Mouse (Mus musculus): ENCODE measurements around the gene Rint1. TPM values are rescaled to one million over a fixed set of nuclear protein-coding genes. Genes with fewer than 3 reads are reported as not detected.

The Rint1 gene
- polyA plus RNA-seq, 1 experiment: 1.2 TPM

- Histone ChIP-seq H3K36me3 (ENCODE audit: control insufficient read depth) (peaks cover 41% of the 10 kb centered on the region), H3K27me3 (ENCODE audit: control insufficient read depth) (no peaks in the 10 kb centered on the region), H3K4me1 (ENCODE audit: control insufficient read depth) (peaks cover 15% of the 10 kb centered on the region), H3K9me3 (ENCODE audit: control insufficient read depth, low read length) (no peaks in the 10 kb centered on the region), H3K4me3 (replicated peaks) (no peak overlapping the region)
- TF ChIP-seq TAL1 (IDR thresholded peaks at IDR 0.05; ENCODE audit: low read length): no peak
- TF ChIP-seq GATA1 (IDR thresholded peaks at IDR 0.05; ENCODE audit: low read length): no peak
Measured at GRCm38 (mm10) chr5:23774186-23774585, 13.3 kb upstream of the Rint1 start.

DNA sequence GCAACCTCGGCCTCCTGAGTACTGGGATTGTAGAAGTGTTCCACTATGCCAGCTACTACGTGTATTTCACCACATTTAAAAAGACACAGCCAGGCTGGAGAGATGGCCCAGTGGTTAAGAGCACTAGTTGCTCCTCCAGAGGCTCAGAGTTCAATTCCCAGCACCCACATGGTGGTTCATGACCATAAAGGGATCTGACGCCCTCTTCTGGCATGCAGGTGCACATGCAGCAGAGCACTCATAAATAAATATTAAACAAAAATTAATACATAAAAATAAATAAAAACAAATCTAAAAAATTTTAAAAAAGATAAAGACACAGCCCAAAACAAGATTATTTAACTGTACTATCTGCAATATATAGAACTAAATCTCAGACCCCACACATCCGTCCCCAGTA is 7.0 kb upstream of the Rint1 start:
- Histone ChIP-seq H3K36me3 (ENCODE audit: control insufficient read depth) (peaks cover 16% of the 10 kb centered on the region), H3K4me3 (replicated peaks) (no peak overlapping the region), H3K9me3 (ENCODE audit: control insufficient read depth, low read length) (peaks cover 3% of the 10 kb centered on the region; the same call in 1 of the 2 replicates), H3K4me1 (ENCODE audit: control insufficient read depth) (peaks cover 33% of the 10 kb centered on the region), H3K27me3 (ENCODE audit: control insufficient read depth) (no peaks in the 10 kb centered on the region)
- TF ChIP-seq TAL1 (IDR thresholded peaks at IDR 0.05; ENCODE audit: low read length) (no peak), GATA1 (IDR thresholded peaks at IDR 0.05; ENCODE audit: low read length) (no peak)

DNA sequence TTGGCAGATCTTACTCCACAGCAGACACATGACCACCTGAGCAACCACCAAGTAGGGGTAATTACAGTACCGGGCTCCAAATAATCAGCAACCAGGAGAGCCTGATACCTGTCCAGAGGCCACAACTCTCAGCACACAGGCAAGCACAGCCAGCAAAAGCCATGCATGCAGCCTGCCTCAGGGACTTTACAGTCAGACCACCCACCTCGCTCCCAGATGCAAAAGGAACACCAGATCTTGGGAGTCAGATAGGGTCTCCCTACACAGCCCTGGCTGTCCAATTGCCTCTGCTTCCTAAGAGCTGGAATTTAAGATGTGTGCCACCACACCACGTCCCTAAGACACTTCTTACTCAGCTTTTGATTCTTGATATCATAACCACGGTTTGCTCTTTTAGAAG is 6.3 kb upstream of the Rint1 start:
- Histone ChIP-seq H3K36me3 (ENCODE audit: control insufficient read depth) (peaks cover 11% of the 10 kb centered on the region), H3K4me3 (replicated peaks) (no peak overlapping the region), H3K9me3 (ENCODE audit: control insufficient read depth, low read length) (peaks cover 3% of the 10 kb centered on the region; the same call in 1 of the 2 replicates), H3K27me3 (ENCODE audit: control insufficient read depth) (no peaks in the 10 kb centered on the region), H3K4me1 (ENCODE audit: control insufficient read depth) (peaks cover 33% of the 10 kb centered on the region)
- TF ChIP-seq GATA1 (IDR thresholded peaks at IDR 0.05; ENCODE audit: low read length) (no peak), TAL1 (IDR thresholded peaks at IDR 0.05; ENCODE audit: low read length) (no peak)

DNA sequence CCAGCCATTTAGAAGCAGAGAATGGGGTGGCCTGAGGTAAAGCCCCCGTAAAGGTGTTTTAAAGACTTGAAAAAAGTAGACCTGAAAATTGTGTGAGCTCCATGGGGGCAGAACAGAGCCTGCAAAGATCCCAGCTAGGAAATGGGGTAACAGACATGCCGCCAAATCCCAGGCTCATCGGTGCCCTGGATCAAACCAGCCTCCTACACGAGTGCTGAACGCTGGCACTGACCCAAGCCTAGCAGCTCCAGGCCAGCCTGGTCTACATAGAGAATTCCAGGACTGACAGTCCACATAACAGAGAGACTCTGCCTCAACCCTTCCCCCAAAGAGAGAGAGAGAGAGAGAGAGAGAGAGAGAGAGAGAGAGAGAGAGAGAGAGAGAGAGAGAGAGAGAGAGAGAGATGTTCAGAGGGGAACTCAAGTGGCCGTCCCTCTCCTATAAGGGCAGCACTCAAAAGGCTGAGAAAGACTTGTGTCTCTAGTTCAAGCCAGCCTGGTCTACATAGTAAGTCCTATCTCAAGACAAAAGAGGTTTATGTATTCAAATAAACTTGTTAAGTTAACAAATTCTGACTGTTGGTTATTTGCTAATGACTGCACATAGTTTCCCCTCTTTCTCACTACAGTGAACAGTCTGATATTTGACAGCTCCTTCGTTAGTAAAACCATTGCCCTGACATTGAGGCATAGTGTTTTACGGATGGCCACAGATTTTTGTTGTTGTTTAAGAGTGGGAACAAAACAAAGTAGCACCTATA is 5.3 kb upstream of the Rint1 start:
- Histone ChIP-seq H3K27me3 (ENCODE audit: control insufficient read depth) (no peaks in the 10 kb centered on the region), H3K4me1 (ENCODE audit: control insufficient read depth) (peaks cover 35% of the 10 kb centered on the region), H3K9me3 (ENCODE audit: control insufficient read depth, low read length) (peaks cover 3% of the 10 kb centered on the region; the same call in 1 of the 2 replicates), H3K36me3 (ENCODE audit: control insufficient read depth) (peaks cover 8% of the 10 kb centered on the region), H3K4me3 (replicated peaks) (peak overlapping the region; percentile 84)
- TF ChIP-seq TAL1 (IDR thresholded peaks at IDR 0.05; ENCODE audit: low read length) (no peak), GATA1 (IDR thresholded peaks at IDR 0.05; ENCODE audit: low read length) (no peak)

GRCm38 (mm10) chr5:23782931-23783877 is 4.3 kb upstream of the Rint1 start, which contains the start of gene Pus7:
Gene Pus7, minus strand, starts transcription at chr5:23783711.
- Histone ChIP-seq H3K4me1 (ENCODE audit: control insufficient read depth) (peaks cover 39% of the 10 kb centered on the region), H3K36me3 (ENCODE audit: control insufficient read depth) (peaks cover under 1% of the 10 kb centered on the region), H3K27me3 (ENCODE audit: control insufficient read depth) (no peaks in the 10 kb centered on the region), H3K9me3 (ENCODE audit: control insufficient read depth, low read length) (peaks cover 3% of the 10 kb centered on the region; the same call in 1 of the 2 replicates), H3K4me3 (replicated peaks) (peak within 1 kb of the TSS; percentile 84)
- TF ChIP-seq GATA1 (IDR thresholded peaks at IDR 0.05; ENCODE audit: low read length): no peak
- no peak for TF ChIP-seq TAL1 (IDR thresholded peaks at IDR 0.05; ENCODE audit: low read length)

- peaks cover 3% of the 10 kb centered on the region; the same call in 1 of the 2 replicates for H3K9me3 ChIP-seq (ENCODE audit: control insufficient read depth, low read length)
- H3K36me3 ChIP-seq (ENCODE audit: control insufficient read depth): peaks cover 38% of the 10 kb centered on the region
- H3K4me3 ChIP-seq (replicated peaks): peak overlapping the region; percentile 73
- H3K27me3 ChIP-seq (ENCODE audit: control insufficient read depth): no peaks in the 10 kb centered on the region
- H3K4me1 ChIP-seq (ENCODE audit: control insufficient read depth): peaks cover 39% of the 10 kb centered on the region
- TF ChIP-seq GATA1 (IDR thresholded peaks at IDR 0.05; ENCODE audit: low read length): no peak
- no peak for TF ChIP-seq TAL1 (IDR thresholded peaks at IDR 0.05; ENCODE audit: low read length)
Measured at GRCm38 (mm10) chr5:23788390-23788830, 899 bp downstream of the Rint1 start.

GRCm38 (mm10) chr5:23789078-23789612 is 1.6 kb downstream of the Rint1 start:
- Histone ChIP-seq H3K4me3 (replicated peaks) (peak overlapping the region; percentile 73), H3K9me3 (ENCODE audit: control insufficient read depth, low read length) (peaks cover 3% of the 10 kb centered on the region; the same call in 1 of the 2 replicates), H3K36me3 (ENCODE audit: control insufficient read depth) (peaks cover 44% of the 10 kb centered on the region), H3K4me1 (ENCODE audit: control insufficient read depth) (peaks cover 33% of the 10 kb centered on the region), H3K27me3 (ENCODE audit: control insufficient read depth) (no peaks in the 10 kb centered on the region)
- no peak for TF ChIP-seq GATA1 (IDR thresholded peaks at IDR 0.05; ENCODE audit: low read length)
- no peak for TF ChIP-seq TAL1 (IDR thresholded peaks at IDR 0.05; ENCODE audit: low read length)

DNA sequence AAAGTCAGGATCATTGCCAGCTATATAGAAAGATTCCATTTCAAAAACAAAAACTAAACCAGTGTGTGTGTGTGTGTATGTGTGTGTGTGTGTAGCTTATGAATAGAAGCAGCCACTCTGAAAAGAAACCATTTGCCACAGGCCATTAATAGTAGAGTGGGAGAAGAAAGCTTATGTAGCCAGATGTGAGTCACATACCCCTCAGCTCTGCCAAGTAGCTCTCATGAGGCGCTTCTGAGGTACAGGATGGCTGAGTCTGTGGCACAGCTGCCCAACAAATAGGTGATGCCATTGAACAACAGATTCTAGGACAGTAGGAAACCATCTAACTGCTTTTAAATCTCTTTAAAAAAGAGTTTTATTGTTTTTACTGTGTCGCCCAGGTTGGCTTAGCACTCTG is 5.2 kb downstream of the Rint1 start:
- no peak for TF ChIP-seq GATA1 (IDR thresholded peaks at IDR 0.05; ENCODE audit: low read length)
- TF ChIP-seq TAL1 (IDR thresholded peaks at IDR 0.05; ENCODE audit: low read length): no peak
- H3K4me1 ChIP-seq (ENCODE audit: control insufficient read depth): peaks cover 24% of the 10 kb centered on the region
- no peak overlapping the region for H3K4me3 ChIP-seq (replicated peaks)
- H3K9me3 ChIP-seq (ENCODE audit: control insufficient read depth, low read length): no peaks in the 10 kb centered on the region
- H3K36me3 ChIP-seq (ENCODE audit: control insufficient read depth): peaks cover 80% of the 10 kb centered on the region
- no peaks in the 10 kb centered on the region for H3K27me3 ChIP-seq (ENCODE audit: control insufficient read depth)

Measured in erythroblast, embryonic 14.5 days (primary cell).